Mouse (Mus musculus): ENCODE data around the gene Sox10.

The Sox10 gene

DNA sequence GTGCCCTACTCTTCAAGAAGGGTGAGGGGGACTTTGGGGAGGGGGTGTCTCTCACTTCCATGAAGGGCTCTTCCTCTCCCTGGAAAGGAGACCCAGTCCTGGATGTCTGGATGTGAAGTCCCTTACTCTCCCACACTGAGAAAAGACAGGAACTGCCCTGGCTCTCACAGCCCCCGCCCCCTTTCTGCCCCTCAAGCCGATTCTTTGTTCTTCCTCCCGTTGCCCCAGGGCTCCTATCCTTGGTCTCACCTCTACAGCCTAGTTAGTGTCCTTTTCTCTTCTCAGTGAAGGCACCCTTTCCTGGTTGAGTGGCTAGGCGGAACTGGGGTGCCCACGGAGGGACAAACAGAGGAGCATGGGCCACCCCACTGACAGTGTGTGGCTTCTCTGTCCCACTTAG, at the start of gene Sox10:
TSS of gene Sox10 (minus strand) at position 101 of the 400 bp plus-strand sequence.
- DNase-seq, result no peak

DNA sequence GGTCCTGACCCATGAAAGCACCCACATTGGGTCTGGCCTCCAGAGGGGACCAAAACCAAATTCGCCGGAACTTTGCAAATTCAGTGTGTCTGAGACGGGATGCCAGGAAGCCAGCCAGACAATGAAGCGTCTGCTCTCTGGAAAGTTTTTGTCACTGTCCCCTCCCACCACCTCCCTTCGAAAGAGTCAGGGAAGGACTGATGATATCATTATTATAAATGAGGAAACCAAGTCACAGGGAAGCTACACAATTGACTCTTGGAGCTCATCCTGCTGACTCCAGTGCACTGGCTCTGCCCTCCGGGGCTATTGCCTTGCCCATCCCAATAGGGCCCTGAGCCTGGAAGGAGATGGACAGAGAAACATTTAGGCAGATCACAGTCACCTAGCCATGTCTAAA, 48.6 kb upstream of the Sox10 start:
- peak; percentile 45 for DNase-seq

DNA sequence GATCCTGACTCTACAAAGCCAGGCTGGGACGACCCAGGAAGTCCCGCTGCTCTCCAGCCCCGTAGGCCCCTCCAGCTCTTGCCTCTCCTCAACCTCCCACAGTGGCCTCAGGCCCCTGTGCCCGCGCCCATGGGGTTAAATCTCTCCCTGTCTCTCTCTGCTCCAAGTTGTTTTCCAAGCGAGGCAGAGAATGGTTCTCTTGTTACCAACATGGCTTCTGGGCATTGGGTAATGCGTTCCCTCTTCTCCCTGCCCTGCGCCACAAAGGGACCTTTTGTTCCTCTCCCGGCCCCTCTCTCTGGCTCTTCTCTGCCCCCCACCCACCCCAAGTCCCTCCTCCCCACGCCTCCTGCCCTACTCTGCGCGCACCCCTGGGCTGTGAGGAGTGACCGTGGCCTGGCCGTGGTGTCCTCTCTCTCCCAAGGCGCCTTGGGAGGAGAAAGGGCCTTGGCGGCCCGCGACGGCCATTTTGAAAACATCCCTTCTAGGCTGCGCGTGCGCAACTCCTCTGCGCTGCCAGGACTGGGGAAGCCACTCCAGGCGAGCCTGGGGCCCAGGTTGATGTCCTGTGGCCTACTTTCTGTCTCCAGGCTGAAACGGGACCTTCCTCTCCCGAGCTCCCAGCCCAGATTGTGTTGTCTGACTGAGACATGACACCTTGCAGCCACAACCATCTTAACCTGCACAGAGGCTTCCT, 47.9 kb upstream of the Sox10 start:
- no peak for DNase-seq

DNA sequence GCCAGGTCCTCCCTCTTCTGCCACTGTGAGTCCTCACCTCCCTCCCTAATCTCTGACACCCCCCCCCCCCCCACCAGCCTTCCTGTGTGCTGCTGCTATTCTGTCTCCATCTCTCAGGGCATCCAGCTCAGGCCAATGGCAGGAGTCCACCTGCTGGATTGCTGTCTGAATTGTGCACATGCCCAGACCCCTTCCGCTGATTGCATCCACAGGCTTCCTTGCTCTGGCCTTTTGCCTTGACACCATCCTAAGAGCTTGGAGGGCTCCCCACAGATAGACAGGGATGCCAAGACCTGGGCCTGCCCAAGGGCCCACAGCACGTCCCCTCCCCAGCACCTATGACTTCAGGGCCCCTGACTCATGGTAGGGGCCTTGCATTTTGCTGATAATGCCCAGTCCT, 45.3 kb upstream of the Sox10 start:
- DNase-seq, result no peak

DNA sequence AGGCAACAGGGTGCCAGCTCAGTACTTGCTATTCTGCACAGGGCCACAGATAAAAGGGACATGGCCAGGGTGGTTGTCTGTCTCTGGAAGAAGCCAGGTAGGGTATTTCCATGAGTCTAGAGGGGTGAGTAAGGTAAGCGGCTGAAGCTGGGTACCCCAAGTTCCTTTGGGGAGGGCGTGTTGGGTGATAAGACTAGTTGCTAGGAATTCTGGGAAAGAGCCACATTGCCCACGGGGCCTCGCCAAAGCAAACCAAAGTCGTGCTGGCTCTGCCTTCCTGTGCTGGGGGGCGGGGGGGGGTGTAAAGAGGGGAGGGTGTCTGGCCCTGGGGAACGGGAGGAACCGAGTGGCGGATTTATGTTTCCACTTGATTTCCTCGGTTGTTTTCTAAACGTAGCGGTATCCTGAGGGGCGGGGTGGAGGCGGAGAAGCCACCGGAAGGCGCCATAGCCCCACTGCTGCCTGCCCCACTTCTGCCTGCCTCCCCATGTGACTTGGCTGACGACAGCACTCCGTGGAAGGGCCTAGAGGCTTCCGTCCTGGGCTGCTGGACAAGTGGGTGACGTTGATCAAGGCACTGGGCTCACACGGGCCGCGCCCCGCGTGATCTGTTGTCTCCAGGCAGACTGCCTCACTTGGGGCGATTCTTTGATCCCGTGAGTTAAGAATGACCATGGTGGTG, 43.9 kb upstream of the Sox10 start:
- DNase-seq, result peak; percentile 69

DNA sequence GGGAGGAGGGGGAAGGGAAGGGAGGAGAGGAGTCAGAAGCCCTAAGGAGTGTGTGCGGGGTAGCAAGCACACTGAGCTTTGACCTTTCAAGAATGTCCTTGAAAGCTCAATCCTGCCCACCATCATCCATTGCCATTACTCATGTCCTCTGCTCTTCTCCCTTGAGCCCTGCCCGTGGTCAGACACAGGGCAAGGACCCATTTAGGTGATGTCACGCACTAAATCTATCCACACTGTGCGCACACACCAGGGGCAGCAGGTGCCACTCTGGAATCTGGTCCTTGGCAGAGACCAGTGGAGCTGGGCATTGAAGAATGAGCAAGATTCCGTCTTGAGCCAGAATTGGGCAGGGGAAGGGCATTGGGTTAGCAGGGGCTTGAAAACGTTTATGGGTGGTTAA, 43.2 kb upstream of the Sox10 start:
- DNase-seq, result no peak

DNA sequence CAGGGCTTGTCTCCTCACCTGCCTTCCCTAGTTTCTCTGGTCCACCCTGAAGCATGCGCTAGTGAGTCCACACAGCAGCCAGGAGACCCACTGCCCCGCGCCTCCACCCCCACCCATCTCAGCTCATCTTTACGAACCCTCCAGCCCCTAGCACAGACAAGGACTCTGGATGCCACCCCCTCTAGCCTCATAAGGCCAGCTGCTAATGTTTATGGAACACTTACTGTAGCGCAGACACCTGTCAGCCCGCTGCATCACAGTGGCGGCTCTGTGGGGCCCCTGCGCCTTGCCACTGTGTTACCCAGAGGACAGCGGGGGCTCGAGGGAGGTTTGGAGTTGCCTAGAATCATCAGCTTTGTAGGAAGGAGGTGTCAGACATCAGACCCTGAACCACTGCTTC, 37.5 kb upstream of the Sox10 start:
- no peak for DNase-seq

DNA sequence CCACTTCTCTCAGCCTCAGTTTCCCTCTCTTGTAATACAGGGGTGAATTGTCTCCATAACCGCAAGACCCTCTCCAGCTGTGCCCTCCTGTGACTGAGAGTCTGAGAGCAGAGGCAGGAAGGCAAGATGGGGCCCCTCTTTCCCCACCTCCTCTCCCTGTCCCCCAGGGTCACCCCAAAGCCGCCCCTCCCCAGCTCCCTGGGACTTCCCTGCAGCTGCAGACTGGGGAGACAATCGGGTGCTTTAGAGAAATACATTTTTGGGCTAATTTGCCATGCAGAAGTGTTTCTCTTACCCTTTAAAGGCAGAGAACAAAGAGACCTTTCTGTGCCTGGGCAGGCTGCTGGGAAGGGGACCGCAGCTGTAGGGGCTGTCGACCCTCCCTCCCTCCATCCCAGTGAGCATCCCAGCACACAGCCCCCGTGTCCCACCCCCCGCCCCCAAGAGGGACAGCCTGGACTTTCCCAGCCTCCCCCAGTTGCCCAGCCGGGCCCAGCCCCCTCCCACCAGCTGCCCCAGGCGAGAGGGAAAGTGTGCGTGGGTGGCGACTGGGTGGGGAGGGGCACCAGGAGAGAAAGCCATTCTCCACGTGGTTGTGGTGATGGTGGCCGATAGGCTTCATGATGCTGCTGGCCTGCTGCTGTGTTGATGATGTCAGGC, 36.6 kb upstream of the Sox10 start:
- no peak for DNase-seq

DNA sequence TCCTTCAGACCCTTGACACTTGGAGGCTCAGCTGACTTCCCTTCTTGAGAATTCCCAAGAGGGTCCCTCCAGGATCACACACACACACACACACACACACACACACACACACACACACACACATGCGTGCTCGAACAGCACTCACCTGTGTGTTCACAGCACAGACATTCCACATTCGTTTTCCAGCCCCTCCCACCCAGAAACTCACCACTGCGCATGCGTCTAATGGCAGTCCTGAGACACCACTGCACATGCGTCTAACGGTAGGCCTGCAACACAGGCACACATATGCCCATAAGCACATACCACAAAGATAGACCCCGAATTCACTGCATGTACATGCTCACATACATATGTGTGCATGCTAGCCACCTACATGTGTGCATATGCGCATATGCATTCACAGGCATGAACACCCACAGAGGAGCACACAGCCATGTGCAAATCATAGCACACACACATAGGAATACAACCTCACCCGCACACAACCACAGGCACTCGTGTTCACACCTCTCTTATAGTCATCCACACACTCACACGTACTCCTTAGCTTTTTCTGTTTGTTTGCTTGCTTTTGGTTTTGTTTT, 34.4 kb upstream of the Sox10 start:
- no peak for DNase-seq

DNA sequence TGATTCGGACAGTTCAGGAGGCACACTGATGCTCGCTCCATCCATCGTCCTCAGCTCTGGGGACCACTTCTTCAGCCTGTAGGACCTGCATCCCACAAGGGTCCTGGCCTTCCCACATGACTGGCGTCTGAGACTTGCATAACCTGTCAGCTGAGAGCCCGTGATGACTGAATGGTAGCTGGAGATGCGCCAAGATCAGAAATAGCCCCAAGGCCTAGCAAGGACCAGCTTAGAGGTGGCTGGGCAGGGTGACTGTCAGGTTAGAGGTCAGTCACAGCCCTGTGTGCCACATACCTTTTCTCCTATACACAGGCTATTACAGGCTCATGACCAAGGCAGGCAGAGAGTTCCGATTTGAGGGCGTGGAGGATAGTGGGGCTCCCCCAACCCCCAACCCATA, 30.5 kb upstream of the Sox10 start:
- DNase-seq, result no peak

DNA sequence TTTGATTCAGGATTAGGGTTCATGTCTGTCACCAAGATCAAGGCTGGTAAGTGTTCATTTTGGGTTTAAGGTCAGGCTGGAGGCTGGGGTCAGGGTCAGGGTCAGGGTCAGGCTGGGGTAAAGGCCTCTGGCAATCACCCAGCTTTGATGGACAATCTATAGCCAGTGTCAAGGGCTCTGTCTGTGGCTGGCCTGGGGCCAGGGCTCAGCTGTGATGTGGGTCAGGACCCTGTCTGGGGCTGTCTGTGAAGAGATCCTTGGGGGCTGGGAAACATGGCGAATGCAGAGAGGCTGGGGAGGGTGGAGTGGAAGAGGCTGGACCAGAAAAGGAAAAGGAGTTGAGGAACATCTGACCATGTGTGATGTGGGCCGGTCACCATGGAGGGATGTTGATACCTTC, 29.9 kb upstream of the Sox10 start:
- DNase-seq, result no peak

DNA sequence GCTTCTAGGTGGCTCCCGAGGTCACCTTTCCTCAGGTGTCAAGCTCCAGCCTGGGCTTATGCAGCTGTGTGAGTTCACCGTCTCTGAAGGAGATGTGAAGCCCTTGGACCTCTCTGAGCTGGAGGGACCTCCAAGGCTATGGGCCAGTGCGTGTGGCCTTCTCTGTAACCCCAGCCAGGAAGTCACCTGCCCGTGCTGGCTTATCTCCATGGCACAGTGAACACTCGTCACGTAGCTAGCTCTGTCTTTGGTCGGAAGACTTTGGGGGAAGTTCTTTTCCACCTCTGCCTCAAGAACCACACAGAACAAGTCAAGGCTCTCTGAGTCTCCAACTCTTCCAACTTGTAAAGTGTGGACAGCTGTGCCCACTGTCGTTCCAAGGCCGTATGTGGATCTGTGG, 29.0 kb upstream of the Sox10 start:
- no peak for DNase-seq

DNA sequence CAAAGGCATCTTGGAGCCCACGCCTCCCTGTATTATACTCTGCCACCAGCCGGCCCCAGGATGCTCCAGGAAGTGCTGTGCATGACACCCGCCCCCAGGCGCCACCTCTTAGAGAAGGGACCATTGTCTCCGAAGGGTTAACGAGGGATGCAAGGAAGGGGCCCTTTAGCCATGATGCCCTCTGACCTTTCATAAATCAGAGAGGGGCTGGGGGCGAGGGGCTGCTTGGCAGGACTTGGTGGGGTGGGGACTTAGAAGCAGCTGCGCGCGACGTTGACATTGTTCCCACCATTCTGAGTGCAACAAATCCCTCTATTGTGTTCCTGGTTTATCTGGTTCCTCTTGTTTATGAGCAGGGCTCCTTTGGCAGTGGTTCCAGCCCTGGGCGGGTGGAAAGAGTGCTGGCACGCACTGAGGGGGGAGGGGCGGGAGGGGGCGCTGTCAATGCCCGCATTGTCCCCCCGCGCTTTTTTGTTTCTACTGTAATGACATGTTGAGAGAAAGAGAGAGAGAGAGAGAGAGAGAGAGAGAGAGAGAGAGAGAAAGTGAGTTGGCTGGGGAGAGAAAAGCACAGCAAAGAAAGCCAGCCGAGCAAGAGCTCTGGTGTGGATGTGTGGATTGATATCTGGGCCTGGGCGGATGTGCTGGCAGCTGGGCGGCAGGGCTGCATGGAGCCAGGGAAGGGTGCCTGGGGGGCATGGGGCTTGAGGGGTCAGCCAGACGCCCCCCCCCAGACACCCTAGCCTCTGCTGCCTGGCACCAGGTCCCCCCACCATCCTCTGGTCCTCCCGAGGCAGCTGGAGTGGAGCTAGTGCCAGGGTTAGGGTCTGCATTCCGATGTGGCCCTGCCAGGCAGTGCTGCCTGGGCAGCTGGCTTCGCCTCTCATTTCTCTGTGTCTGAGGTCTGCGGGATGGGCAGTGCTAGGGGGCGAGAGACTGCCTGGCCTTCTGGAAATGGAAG, 28.1 kb upstream of the Sox10 start:
- DNase-seq, result no peak

DNA sequence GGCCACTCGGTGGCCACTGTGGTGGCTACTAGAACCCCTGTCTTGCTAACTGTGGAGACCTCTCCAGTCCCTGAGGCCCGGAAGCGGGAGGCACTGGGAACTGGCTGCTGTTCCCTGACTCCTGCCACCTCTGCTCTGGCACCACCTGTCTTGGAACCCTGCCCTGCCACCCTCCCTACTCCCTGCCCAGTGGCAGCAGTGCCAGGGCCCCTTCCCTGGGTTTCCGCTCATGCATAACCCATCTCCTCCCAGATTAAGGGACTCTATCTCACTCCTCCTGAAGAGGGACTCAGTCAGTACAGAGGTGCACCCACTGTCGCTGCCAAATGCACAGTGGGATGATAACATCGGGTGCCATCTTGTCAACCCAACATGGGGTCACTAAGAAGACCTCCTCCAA, 27.4 kb upstream of the Sox10 start:
- no peak for DNase-seq

DNA sequence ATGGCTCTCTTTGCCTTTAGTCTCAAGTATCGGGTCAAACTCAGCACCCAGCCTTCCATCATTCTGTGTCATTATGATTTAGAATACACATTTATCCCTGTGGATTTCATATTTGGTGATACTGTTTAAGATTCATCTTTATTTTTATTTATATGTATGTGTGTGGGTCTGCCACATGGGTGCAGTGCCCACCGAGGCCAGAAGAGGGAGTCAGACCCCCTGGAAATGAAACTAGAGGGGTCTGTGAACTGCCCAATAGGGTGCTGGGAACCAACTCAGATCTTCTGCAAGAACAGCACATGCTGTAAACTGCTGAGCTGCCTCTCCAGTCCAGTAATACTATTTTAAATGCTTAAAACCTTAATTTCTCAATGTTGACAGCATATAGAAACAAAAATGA, 26.4 kb upstream of the Sox10 start:
- DNase-seq, result no peak

DNA sequence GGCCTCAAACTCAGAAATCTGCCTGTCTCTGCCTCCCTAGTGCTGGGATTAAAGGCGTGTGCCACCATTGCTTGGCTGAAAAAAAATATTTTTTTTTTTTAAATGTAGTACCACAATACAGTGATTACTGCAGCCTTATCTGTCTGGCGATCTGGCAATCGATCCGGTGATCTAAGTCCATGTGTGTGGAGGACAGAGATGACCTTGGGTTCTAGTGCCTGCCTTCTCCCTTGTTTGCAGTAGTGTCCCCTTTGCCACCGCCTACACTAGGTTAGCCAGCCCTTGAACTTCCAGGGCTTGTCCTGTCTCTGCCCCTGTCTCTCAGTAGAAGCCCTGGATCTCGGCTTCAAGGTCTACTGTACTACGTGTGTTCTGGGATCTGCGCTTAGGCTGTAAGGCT, 22.8 kb upstream of the Sox10 start:
- DNase-seq, result no peak

DNA sequence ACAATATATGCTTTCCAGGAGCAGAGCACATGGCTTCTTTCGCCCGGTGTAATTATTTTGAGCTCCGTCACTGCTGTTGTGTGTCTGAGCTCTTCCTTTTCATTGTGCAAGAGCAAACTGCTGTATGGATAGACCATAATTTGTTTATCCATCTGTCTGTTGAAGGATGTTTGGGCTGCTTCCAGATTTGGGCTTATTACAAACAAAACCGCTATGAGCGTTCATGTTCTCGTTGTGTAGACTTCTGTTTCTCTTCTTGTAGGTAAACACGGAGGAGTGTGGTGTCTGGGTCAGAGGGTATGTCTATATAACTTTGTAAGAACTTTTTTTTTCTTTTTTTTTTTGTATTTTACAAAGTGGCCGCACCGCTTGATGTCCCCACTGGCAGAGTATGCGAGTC, 20.2 kb upstream of the Sox10 start:
- no peak for DNase-seq

DNA sequence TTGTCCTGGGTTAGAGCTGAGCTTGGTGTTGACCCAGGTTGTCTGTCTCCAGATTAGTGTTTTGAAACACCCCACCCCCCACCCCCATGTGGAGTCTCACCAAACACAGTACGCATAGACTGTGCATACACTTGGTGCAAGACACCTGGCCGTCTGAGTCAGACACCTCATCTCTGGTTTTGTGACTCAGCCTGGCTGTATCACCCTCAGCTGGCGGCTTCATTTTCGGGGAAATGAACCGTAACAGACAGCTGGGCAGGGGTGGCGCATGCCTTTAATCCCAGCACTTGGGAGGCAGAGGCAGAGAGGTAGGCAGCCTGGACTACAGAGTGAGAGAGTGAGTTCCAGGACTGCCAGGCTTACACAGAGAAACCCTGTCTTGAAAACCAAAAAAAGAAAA, 11.9 kb upstream of the Sox10 start:
- no peak for DNase-seq

DNA sequence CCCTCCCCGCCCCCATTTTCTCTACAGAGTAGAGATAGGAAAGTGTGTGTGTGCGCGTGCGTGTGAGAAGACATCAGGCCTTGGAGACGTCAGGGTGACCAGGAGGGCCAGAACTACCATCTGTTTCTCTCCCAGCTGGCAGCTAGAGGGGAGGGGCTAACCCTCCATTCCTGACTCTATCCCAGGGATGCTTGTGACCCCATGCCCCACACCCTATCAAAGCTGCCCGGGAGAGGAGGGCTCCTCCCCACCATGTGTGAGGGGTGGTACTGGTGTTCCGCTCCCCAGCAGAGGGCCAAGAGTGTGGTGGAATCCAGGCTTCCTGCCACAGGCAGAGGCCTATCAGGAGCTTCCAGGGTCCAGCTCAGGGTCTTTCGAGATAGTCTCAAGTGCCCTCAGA, 1.7 kb upstream of the Sox10 start:
- DNase-seq, result no peak

DNA sequence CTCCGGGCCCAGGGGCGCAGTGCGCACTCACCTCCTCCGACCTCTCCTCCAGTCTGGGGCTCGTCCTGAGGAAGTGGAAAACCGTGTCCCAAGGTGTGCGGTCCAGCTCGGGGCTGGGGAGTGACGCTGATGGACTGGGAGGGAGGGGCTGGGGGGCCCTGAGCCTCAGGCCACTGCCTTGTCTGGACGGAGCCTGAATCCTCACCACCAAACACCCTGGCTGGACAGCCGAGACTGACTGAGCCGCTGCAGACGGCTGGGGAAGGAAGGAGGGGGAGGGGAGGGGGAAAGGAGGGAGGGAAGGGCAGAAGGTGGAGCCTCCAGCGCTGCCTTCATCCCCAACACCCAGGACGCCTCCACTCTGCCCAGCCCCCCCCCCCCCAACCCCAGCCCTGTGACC, 789 bp downstream of the Sox10 start:
- DNase-seq, result no peak

DNA sequence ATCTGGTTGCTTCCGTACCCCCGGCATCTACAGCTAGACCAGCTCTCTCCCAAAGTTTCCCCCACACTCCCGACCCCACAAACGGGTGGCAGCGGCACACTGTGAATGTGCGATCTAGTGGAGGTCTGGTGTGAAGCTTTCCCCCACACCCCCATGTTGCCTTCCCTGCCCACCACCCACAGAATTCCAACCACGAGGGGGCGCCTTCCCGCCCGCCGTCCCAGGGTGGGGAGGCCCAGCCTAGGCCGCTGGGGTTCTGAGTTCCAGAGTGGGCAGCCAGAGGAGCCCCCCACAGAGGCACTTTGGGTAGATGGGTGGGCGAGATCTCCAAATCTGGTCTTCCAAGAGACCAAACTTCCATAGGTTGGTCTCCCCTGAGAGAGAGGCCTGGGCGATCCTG, 2.2 kb downstream of the Sox10 start:
- no peak for DNase-seq

DNA sequence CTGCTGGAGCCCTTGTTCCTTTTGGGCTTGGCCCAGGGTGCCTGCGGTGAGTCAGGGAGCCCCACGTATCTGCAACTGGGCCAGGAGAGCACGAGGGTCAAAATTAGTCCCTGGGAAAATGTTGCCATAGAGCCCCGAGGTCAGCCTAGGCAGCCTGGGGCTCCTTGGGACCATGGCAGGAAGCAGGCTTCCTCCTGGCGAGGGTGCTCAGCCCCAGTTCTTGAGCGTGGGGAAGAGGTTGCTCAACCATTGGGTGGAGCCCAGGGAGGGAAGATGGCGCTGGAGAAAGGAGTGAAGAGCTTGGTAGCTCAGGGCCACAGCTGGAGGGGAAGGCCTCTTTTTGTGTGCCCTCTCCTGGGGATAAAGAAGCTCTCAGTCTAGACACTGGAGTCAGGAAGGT, 2.7 kb downstream of the Sox10 start:
- DNase-seq, result no peak

DNA sequence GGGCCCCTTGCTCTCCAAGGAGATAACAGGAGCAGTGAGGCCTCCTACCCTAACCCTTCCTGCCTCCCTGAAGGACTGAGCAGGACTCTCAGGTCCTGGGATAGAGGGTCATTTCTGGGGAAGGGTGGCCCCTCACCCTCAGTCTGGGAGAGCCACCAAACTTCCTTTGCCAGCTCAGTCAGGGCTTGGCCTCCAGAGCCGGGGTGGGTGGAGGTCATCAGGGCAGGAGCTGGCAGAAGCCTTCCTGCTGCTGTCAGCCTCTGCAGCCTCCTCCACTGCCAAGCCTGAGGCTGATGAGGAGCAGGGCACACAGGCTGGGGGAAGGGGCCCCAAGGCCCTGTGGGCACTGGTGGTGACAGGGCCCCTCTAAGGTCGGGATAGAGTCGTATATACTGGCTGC, 9.5 kb downstream of the Sox10 start:
- no peak for DNase-seq

Measured in kidney, postnatal 10 days (tissue).